Mouse (Mus musculus) midbrain, embryonic 14.5 days (tissue): Measurements from ENCODE around the gene Myrfl. TPM values are rescaled to one million over a fixed set of nuclear protein-coding genes. Genes with fewer than 3 reads are reported as not detected.

Source experiments
- ATAC-seq: fragments of 200-750 bp; cut with Nextera tagmentation; 2 replicates; pipeline ENCODE4 v1.8.0; 2017; ENCODE audit warnings: moderate number of reproducible peaks, moderate library complexity; ENCODE audit not compliant: low FRiP score, low TSS enrichment
- DNase-seq: peaks from one replicate; pipeline ENCODE4 v3.0.0-alpha.2; 2015
- H3K27ac ChIP-seq: fragments of 300-500 bp; sonication (generic); replicated peaks from 2 replicates; pipeline ENCODE4 v1.5.1; 2014; ENCODE audit warnings: mild to moderate bottlenecking, low read depth, low read length, moderate library complexity
- H3K27me3 ChIP-seq: fragments of 300-500 bp; sonication (generic); 2 replicates; pipeline ENCODE4 v1.6.1; 2014; ENCODE audit warnings: low read length, control low read depth, mixed read lengths; ENCODE audit not compliant: control insufficient read depth, insufficient read depth
- H3K36me3 ChIP-seq: fragments of 300-500 bp; sonication (generic); 2 replicates; pipeline ENCODE4 v1.6.1; 2014; ENCODE audit warnings: low read length, control low read depth; ENCODE audit not compliant: control insufficient read depth, insufficient read depth
- H3K4me1 ChIP-seq: fragments of 300-500 bp; sonication (generic); 2 replicates; pipeline ENCODE4 v1.6.1; 2014; ENCODE audit warnings: mild to moderate bottlenecking, antibody characterized with exemption, low read length, control low read depth; ENCODE audit not compliant: control insufficient read depth, insufficient read depth
- H3K4me2 ChIP-seq: fragments of 300-500 bp; sonication (generic); 2 replicates; pipeline ENCODE4 v1.6.1; 2014; ENCODE audit warnings: mild to moderate bottlenecking, low read length, moderate library complexity
- H3K4me3 ChIP-seq: fragments of 300-500 bp; sonication (generic); replicated peaks from 2 replicates; pipeline ENCODE4 v1.5.1; 2014; ENCODE audit warnings: low read depth, low read length
- H3K9ac ChIP-seq: fragments of 300-500 bp; sonication (generic); replicated peaks from 2 replicates; pipeline ENCODE4 v1.6.1; 2014; ENCODE audit warnings: mild to moderate bottlenecking, low read length, moderate library complexity
- H3K9me3 ChIP-seq: fragments of 300-500 bp; sonication (generic); 2 replicates; pipeline ENCODE4 v1.6.1; 2016; ENCODE audit warnings: low read length, control low read depth, mixed read lengths; ENCODE audit not compliant: control insufficient read depth
- WGBS: fragments of 180-500 bp; shearing (Covaris S2); extraction: QIAGEN DNeasy Blood & Tissue Kit; methylation state at CpG from one replicate; pipeline ENCODE4 v1.1.7; 2014; 5-methylcytosine and 5-hydroxymethylcytosine counted together
- polyA plus RNA-seq: library from polyadenylated mRNA; unstranded; fragments of >200 nt; fragmentation: Nextera tagmentation; extraction: Ambion mirVana; gene quantifications from 2 replicates; pipeline ENCODE4 v1.2.1, GENCODE M21; 2014

The Myrfl gene
- polyA plus RNA-seq, 1 experiment from 2014 or later = 0.14 TPM

DNA sequence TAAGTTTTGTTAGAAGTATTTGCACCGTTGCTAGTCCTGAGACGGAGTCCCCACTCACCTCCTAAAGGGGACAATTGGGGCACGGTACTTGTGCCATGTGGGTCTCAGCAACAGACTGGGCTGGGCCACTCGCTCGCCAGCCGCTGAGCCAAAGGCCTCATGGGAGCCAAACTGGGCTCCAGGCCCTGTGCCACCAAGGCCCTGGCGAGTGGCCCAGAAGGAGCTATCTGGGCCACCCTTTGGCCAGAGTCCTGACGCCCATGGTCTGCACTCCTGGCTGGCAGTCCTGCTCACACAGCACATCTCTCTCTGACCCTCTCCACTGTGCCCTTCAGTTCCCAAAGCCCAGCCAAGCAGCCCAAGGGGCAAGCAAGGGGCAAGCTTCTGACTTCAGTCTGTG is 161.1 kb downstream of the Myrfl start:
- H3K36me3 ChIP-seq = no peaks in the 10 kb centered on the region
- no peak overlapping the region for H3K4me3 ChIP-seq
- H3K27ac ChIP-seq = no peak overlapping the region
- 82% methylated on average over 8 of the region's 8 CpGs for WGBS
- ATAC-seq (no peak), DNase-seq (no peak)
- H3K9me3 ChIP-seq = no peaks in the 10 kb centered on the region
- H3K4me2 ChIP-seq = no peak overlapping the region
- H3K27me3 ChIP-seq = no peaks in the 10 kb centered on the region
- no peak overlapping the region for H3K9ac ChIP-seq
- H3K4me1 ChIP-seq = no peaks in the 10 kb centered on the region

DNA sequence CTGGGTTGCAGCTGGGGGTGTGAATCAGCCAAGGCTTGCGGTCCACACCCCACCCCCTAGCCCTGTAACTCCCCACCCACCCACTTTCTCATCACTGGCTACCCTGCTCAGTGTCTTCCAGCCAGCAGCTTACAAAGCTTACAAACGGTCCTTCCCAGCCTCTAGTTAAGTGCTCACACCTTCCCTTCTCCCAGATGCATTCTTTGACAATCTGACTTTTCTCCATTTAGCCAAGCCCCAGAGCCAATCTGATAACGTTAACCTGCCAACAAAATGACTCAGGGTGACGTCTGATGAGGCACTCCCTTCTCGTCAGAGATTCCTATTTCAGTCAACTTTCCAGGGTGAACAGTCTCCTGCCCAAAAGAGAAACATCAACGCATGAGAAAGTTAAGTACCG is 163.1 kb downstream of the Myrfl start:
- no peak overlapping the region for H3K9ac ChIP-seq
- H3K27me3 ChIP-seq = no peaks in the 10 kb centered on the region
- H3K4me3 ChIP-seq = no peak overlapping the region
- H3K4me1 ChIP-seq = no peaks in the 10 kb centered on the region
- no peak overlapping the region for H3K27ac ChIP-seq
- no peaks in the 10 kb centered on the region for H3K9me3 ChIP-seq
- ATAC-seq (no peak), DNase-seq (no peak)
- 83% methylated on average over 7 of the region's 7 CpGs for WGBS
- H3K36me3 ChIP-seq = no peaks in the 10 kb centered on the region
- no peak overlapping the region for H3K4me2 ChIP-seq

DNA sequence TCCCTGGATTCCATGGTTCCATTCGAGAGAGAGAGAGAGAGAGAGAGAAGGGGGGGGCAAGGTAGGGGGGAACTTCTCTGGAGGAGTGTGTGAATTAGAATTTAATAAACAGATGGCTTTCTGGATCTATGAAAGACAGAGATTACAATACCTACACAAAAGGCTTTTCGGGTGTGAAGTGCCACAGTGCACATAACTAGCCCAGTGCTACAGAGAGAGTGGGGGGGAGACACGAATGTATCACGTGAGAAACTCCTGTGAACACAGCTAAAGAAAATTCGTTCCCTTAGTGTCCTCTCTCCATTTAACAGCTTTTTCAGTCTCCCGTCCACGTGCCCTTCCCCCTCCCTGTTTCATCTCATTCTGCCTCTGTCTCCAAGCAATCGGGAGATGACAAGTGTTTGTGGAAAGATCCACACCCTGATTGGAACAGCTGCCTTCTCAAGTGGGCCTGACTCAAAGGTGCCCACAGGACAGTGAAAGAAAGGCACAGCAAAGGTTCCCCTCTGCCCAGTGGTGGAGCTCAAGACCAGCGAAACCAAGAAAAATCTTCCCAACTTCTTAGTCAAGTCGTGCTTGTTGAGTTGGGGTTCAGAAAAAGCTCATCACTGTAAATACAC is 166.6 kb downstream of the Myrfl start:
- Histone ChIP-seq H3K4me1 (no peaks in the 10 kb centered on the region; the same call in 1 of the 2 replicates), H3K9me3 (no peaks in the 10 kb centered on the region), H3K4me3 (no peak overlapping the region), H3K9ac (no peak overlapping the region), H3K36me3 (no peaks in the 10 kb centered on the region), H3K4me2 (no peak overlapping the region), H3K27me3 (no peaks in the 10 kb centered on the region), H3K27ac (no peak overlapping the region)
- WGBS = 65% methylated on average over 10 of the region's 10 CpGs
- DNase-seq (no peak), ATAC-seq (no peak)

DNA sequence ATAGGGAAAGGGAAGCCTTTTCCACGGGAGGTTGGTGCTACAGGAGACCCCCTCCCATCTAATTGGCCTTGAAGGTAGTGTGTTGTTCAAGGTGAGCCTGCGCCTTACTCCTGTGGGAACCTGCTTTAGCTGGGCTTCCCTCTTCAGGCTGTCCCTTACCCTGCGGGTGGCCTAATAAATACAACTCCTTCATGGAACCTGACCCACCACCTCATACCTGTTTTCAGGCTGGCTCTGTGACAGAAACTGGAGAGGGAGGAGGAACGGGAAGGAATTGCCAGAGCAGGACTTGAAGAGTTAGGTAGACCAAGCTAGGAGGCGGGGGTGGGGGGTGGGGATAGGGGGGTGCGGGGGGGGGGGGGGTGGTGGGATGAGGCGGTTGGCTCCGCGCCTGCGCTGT is 167.9 kb downstream of the Myrfl start:
- ATAC-seq (no peak), DNase-seq (no peak)
- no peaks in the 10 kb centered on the region for H3K36me3 ChIP-seq
- H3K4me2 ChIP-seq = no peak overlapping the region
- 72% methylated on average over 5 of the region's 10 CpGs for WGBS
- no peaks in the 10 kb centered on the region for H3K27me3 ChIP-seq
- H3K4me1 ChIP-seq = no peaks in the 10 kb centered on the region; the same call in 1 of the 2 replicates
- no peaks in the 10 kb centered on the region for H3K9me3 ChIP-seq
- H3K4me3 ChIP-seq = no peak overlapping the region
- H3K9ac ChIP-seq = no peak overlapping the region
- H3K27ac ChIP-seq = no peak overlapping the region

DNA sequence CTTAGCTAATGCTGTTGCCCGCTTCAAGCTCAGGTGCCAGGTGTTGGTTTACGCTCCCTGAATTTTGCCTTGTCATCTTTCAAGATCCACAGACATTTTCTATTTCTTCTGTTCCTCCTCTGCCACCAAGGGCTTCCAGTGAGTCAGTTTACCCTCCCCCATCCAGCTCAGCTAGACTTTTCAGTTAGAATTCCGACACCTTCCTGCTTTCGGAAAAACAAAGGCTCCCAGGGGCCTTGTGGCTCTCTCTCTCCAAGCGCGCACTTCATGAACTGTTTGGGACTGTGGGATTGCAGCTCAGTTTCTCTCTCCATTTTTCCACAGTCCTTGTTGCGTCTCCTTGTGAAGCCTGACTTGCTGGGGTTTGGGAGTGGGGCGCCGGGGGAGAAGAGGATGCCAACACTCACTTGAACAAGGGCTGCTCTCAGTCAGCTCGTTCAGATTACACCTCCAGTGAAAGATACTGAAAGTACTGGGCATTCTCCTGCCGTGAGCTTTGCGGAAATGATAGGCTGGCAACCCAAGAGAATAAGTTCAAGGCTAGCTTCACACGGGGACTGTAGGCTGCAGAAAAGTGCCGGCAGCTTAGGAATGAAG is 168.9 kb downstream of the Myrfl start:
- H3K9ac ChIP-seq = no peak overlapping the region
- peak overlapping the region; percentile 2; the same call in 1 of the 2 replicates for H3K4me2 ChIP-seq
- DNase-seq (no peak), ATAC-seq (no peak)
- H3K9me3 ChIP-seq = no peaks in the 10 kb centered on the region
- H3K27ac ChIP-seq = no peak overlapping the region
- WGBS = 32% methylated on average over 14 of the region's 14 CpGs
- H3K4me1 ChIP-seq = no peaks in the 10 kb centered on the region; the same call in 1 of the 2 replicates
- H3K36me3 ChIP-seq = no peaks in the 10 kb centered on the region
- H3K27me3 ChIP-seq = no peaks in the 10 kb centered on the region
- H3K4me3 ChIP-seq = no peak overlapping the region

Other genes starting within 250 kb of the Myrfl start
- 40.4 and 41.6 TPM in 2 replicates for gene Rab3ip, start 53.9 kb upstream of the Myrfl start, polyA plus RNA-seq
- gene Gm10271, start 75.7 kb upstream of the Myrfl start, polyA plus RNA-seq = not detected in 2 replicates
- gene Best3, start 89.4 kb upstream of the Myrfl start, polyA plus RNA-seq = 0.12 TPM in 1 of 2 replicates, not detected in the other
- not detected in 2 replicates for gene Lrrc10, start 148.4 kb upstream of the Myrfl start, polyA plus RNA-seq
- gene Cct2, start 166.9 kb upstream of the Myrfl start, polyA plus RNA-seq = 255 and 277 TPM in 2 replicates